Mouse (Mus musculus): ENCODE results near the gene Dtx1. TPM values are rescaled to one million over a fixed set of nuclear protein-coding genes. Genes with fewer than 3 reads are reported as not detected.

Dtx1 gene
- polyA plus RNA-seq (2015; fragmentation: Illumina TruSeq; extraction: RNeasy Lipid Tissue Mini Kit (QIAGEN cat#74804); ENCODE audit: insufficient read depth, low replicate concordance) = 55.9 TPM

DNA sequence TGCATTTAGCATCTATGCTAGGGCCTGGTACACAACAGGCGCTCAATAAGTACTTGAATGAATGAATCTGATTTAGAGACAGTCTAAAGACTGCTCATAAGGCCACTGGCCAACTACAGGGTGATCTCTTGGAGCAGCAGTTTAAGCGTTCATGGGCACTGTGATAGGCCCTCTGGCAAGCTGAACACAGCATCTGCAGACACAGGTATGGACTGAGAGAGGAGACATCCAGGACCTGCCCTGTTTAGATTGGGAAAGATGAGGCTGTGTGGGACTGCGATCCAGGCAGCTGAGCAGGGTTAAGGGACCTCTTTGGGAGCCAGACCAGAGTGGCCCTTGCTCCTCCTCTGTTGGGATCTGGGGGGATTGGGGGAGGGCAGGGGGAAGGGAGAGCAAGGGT, at the start of gene Dtx1:
Gene Dtx1, minus strand, starts transcription at position 101 of the 400 bp plus-strand sequence.

DNA sequence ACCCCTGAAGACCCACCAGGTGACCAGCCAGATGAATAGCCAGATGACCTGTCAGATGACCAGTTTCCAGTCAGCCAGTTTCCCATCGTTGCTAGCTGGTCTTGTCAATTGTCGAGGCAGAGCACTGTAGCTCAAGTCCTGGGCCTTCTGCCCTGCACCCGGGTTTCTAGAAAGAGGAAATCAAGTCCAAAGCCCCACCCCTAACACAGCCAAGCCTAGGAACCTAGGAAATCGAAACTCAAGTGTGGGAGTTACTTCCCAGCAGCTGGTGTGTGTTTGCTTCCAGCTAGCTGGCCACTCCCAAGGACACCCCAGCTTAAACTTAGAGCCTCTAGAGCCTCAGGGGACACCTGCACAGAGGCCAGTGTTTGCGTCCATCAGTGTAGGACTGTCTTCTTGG, 38.0 kb upstream of the Dtx1 start, which contains the start of gene Oas2:
Gene Oas2, minus strand, starts transcription at position 166 of the 400 bp plus-strand sequence.

DNA sequence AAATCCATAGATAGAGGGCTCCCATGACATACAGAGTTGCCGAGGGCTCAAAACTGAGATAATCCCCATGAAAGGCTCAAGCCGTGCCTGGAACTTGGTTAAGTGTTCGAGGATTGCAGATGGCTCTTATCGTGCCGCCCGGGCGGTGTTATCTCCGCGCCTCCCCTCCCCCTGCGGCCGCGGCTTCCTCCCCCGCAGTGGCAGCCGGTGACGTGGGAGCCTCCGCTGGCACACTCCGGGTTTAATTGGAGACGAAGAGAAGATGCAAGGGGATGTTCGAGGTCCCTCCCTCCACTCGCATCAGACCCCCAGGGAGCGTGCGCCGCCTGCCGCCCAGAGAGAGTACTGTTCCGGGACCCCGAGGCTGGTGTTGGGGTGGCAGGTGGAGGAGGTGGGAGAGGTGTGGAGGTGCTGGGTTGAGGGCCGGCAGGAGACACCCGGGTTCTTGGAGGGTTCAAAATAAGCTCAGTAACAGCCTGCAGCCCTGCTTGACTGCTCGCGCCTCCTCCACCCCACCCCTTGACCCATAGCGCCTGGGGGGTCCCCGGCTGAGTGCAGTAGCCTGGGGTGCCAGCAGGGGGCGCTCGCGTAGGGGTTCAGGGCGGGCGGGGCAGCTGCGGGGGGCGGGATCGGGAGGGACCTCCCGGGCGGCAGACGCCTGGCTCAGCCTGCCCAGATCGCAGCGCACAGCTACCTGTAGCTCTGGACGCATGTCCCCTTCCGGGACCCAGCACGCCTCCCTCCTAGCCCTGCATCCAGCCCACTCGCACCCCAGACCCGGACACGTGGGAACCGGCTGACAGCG, 63.0 kb downstream of the Dtx1 start, which contains the start of gene Rasal1:
Gene Rasal1, plus strand, starts transcription at position 244 of the 805 bp plus-strand sequence.

DNA sequence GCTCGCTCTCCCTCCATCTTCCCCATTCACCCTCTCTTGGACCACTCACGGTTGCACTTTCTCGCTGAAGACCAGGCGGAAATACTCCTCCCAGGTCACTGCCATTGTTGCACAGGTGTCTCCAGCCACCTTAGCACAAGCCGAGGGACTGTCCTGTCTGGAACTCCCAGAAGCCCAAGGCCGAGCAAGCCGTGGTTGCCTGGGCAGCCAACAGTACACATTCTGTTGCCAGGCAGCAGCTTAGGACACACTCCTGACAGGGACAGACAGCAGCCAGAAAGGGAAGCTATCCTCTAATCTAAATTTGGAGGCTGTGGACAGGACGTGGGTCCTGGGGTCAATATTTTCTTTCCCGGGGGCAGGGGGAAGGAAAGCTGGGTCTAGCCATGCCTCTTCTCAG, 77.6 kb downstream of the Dtx1 start, which contains the start of gene Cfap73:
Gene Cfap73, minus strand, starts transcription at position 105 of the 400 bp plus-strand sequence.

Other genes with a start within 250 kb of the Dtx1 start
- gene Sdsl, start 239.1 kb downstream of the Dtx1 start, polyA plus RNA-seq (2015; fragmentation: Illumina TruSeq; extraction: RNeasy Lipid Tissue Mini Kit (QIAGEN cat#74804); ENCODE audit: insufficient read depth, low replicate concordance) = not detected
- gene Sds, start 235.4 kb downstream of the Dtx1 start, polyA plus RNA-seq (2015; fragmentation: Illumina TruSeq; extraction: RNeasy Lipid Tissue Mini Kit (QIAGEN cat#74804); ENCODE audit: insufficient read depth, low replicate concordance) = not detected
- 10.3 TPM for gene Plbd2, start 208.3 kb downstream of the Dtx1 start, polyA plus RNA-seq (2015; fragmentation: Illumina TruSeq; extraction: RNeasy Lipid Tissue Mini Kit (QIAGEN cat#74804); ENCODE audit: insufficient read depth, low replicate concordance)
- 26.0 TPM for gene Slc8b1, start 200.8 kb downstream of the Dtx1 start, polyA plus RNA-seq (2015; fragmentation: Illumina TruSeq; extraction: RNeasy Lipid Tissue Mini Kit (QIAGEN cat#74804); ENCODE audit: insufficient read depth, low replicate concordance)
- gene Tpcn1, start 123.3 kb downstream of the Dtx1 start, polyA plus RNA-seq (2015; fragmentation: Illumina TruSeq; extraction: RNeasy Lipid Tissue Mini Kit (QIAGEN cat#74804); ENCODE audit: insufficient read depth, low replicate concordance) = 11.5 TPM
- gene Iqcd, start 122.9 kb downstream of the Dtx1 start, polyA plus RNA-seq (2015; fragmentation: Illumina TruSeq; extraction: RNeasy Lipid Tissue Mini Kit (QIAGEN cat#74804); ENCODE audit: insufficient read depth, low replicate concordance) = 0.39 TPM
- gene Rita1, start 99.3 kb downstream of the Dtx1 start, polyA plus RNA-seq (2015; fragmentation: Illumina TruSeq; extraction: RNeasy Lipid Tissue Mini Kit (QIAGEN cat#74804); ENCODE audit: insufficient read depth, low replicate concordance) = 2.0 TPM
- gene Ddx54, start 99.2 kb downstream of the Dtx1 start, polyA plus RNA-seq (2015; fragmentation: Illumina TruSeq; extraction: RNeasy Lipid Tissue Mini Kit (QIAGEN cat#74804); ENCODE audit: insufficient read depth, low replicate concordance) = 15.6 TPM
- not detected for gene Cfap73, start 77.7 kb downstream of the Dtx1 start, polyA plus RNA-seq (2015; fragmentation: Illumina TruSeq; extraction: RNeasy Lipid Tissue Mini Kit (QIAGEN cat#74804); ENCODE audit: insufficient read depth, low replicate concordance)
- 3.3 TPM for gene Rasal1, start 63.1 kb downstream of the Dtx1 start, polyA plus RNA-seq (2015; fragmentation: Illumina TruSeq; extraction: RNeasy Lipid Tissue Mini Kit (QIAGEN cat#74804); ENCODE audit: insufficient read depth, low replicate concordance)
- gene Oas2, start 37.9 kb upstream of the Dtx1 start, polyA plus RNA-seq (2015; fragmentation: Illumina TruSeq; extraction: RNeasy Lipid Tissue Mini Kit (QIAGEN cat#74804); ENCODE audit: insufficient read depth, low replicate concordance) = 14.9 TPM
- 7.4 TPM for gene Oas3, start 65.7 kb upstream of the Dtx1 start, polyA plus RNA-seq (2015; fragmentation: Illumina TruSeq; extraction: RNeasy Lipid Tissue Mini Kit (QIAGEN cat#74804); ENCODE audit: insufficient read depth, low replicate concordance)
- 0.21 TPM for gene Oas1e, start 83.6 kb upstream of the Dtx1 start, polyA plus RNA-seq (2015; fragmentation: Illumina TruSeq; extraction: RNeasy Lipid Tissue Mini Kit (QIAGEN cat#74804); ENCODE audit: insufficient read depth, low replicate concordance)
- gene Oas1c, start 100.6 kb upstream of the Dtx1 start, polyA plus RNA-seq (2015; fragmentation: Illumina TruSeq; extraction: RNeasy Lipid Tissue Mini Kit (QIAGEN cat#74804); ENCODE audit: insufficient read depth, low replicate concordance) = 15.3 TPM
- gene Oas1f, start 135.4 kb upstream of the Dtx1 start, polyA plus RNA-seq (2015; fragmentation: Illumina TruSeq; extraction: RNeasy Lipid Tissue Mini Kit (QIAGEN cat#74804); ENCODE audit: insufficient read depth, low replicate concordance) = not detected
- gene Oas1h, start 149.5 kb upstream of the Dtx1 start, polyA plus RNA-seq (2015; fragmentation: Illumina TruSeq; extraction: RNeasy Lipid Tissue Mini Kit (QIAGEN cat#74804); ENCODE audit: insufficient read depth, low replicate concordance) = not detected
- gene Oas1g, start 175.7 kb upstream of the Dtx1 start, polyA plus RNA-seq (2015; fragmentation: Illumina TruSeq; extraction: RNeasy Lipid Tissue Mini Kit (QIAGEN cat#74804); ENCODE audit: insufficient read depth, low replicate concordance) = 3.3 TPM
- 13.5 TPM for gene Oas1a, start 195.6 kb upstream of the Dtx1 start, polyA plus RNA-seq (2015; fragmentation: Illumina TruSeq; extraction: RNeasy Lipid Tissue Mini Kit (QIAGEN cat#74804); ENCODE audit: insufficient read depth, low replicate concordance)
- not detected for gene Oas1d, start 202.6 kb upstream of the Dtx1 start, polyA plus RNA-seq (2015; fragmentation: Illumina TruSeq; extraction: RNeasy Lipid Tissue Mini Kit (QIAGEN cat#74804); ENCODE audit: insufficient read depth, low replicate concordance)

All from spleen, adult 10 weeks (tissue).